Mouse (Mus musculus): ENCODE results near the gene Cntfr.
A peak's percentile ranks its signal among the peaks of the same experiment; 100 is the strongest.

Gene Cntfr

GRCm38 (mm10) chr4:41679291-41679690 is 17.6 kb downstream of the Cntfr start:
- DNase-seq (ENCODE audit: low spot score), result no peak

- no peak for DNase-seq (ENCODE audit: low spot score)
Measured at GRCm38 (mm10) chr4:41678863-41679262, 18.0 kb downstream of the Cntfr start.

- DNase-seq (ENCODE audit: low spot score), result no peak
Measured at GRCm38 (mm10) chr4:41677006-41677629, 19.8 kb downstream of the Cntfr start.

- DNase-seq (ENCODE audit: low spot score), result no peak
Measured at GRCm38 (mm10) chr4:41676248-41677005, 20.5 kb downstream of the Cntfr start.

GRCm38 (mm10) chr4:41673186-41673585 is 23.7 kb downstream of the Cntfr start:
- DNase-seq (ENCODE audit: low spot score), result no peak

- DNase-seq (ENCODE audit: low spot score), result no peak
Measured at GRCm38 (mm10) chr4:41672522-41672963, 24.3 kb downstream of the Cntfr start.

GRCm38 (mm10) chr4:41671963-41672480 is 24.9 kb downstream of the Cntfr start:
- DNase-seq (ENCODE audit: low spot score), result no peak

GRCm38 (mm10) chr4:41671500-41671899 is 25.4 kb downstream of the Cntfr start:
- no peak for DNase-seq (ENCODE audit: low spot score)

- DNase-seq (ENCODE audit: low spot score), result no peak
Measured at GRCm38 (mm10) chr4:41670836-41671235, 26.1 kb downstream of the Cntfr start.

- no peak for DNase-seq (ENCODE audit: low spot score)
Measured at GRCm38 (mm10) chr4:41666646-41667045, 30.2 kb downstream of the Cntfr start.

- no peak for DNase-seq (ENCODE audit: low spot score)
Measured at GRCm38 (mm10) chr4:41665009-41665675, 31.7 kb downstream of the Cntfr start.

- no peak for DNase-seq (ENCODE audit: low spot score)
Measured at GRCm38 (mm10) chr4:41664533-41664932, 32.4 kb downstream of the Cntfr start.

- no peak for DNase-seq (ENCODE audit: low spot score)
Measured at GRCm38 (mm10) chr4:41663614-41664013, 33.3 kb downstream of the Cntfr start.

GRCm38 (mm10) chr4:41662723-41663122 is 34.2 kb downstream of the Cntfr start:
- DNase-seq (ENCODE audit: low spot score), result no peak

- no peak for DNase-seq (ENCODE audit: low spot score)
Measured at GRCm38 (mm10) chr4:41660851-41661430, 35.9 kb downstream of the Cntfr start.

- no peak for DNase-seq (ENCODE audit: low spot score)
Measured at GRCm38 (mm10) chr4:41659556-41659955, 37.3 kb downstream of the Cntfr start.

- no peak for DNase-seq (ENCODE audit: low spot score)
Measured at GRCm38 (mm10) chr4:41658566-41659384, 38.1 kb downstream of the Cntfr start.

- no peak for DNase-seq (ENCODE audit: low spot score)
Measured at GRCm38 (mm10) chr4:41655525-41655924, 41.4 kb downstream of the Cntfr start.

GRCm38 (mm10) chr4:41654217-41654616 is 42.7 kb downstream of the Cntfr start:
- peak; percentile 65 for DNase-seq (ENCODE audit: low spot score)

- no peak for DNase-seq (ENCODE audit: low spot score)
Measured at GRCm38 (mm10) chr4:41653730-41654129, 43.2 kb downstream of the Cntfr start.

GRCm38 (mm10) chr4:41653296-41653695 is 43.6 kb downstream of the Cntfr start:
- peak; percentile 83 for DNase-seq (ENCODE audit: low spot score)

- no peak for DNase-seq (ENCODE audit: low spot score)
Measured at GRCm38 (mm10) chr4:41648627-41649026, 48.3 kb downstream of the Cntfr start.
